Mouse (Mus musculus) liver, embryonic 11.5 days (tissue): ENCODE data around the gene Trak1. TPM values are rescaled to one million over a fixed set of nuclear protein-coding genes. Genes with fewer than 3 reads are reported as not detected.

Experiments
- ATAC-seq: fragments of 200-750 bp; cut with Nextera tagmentation; replicated peaks from 2 replicates; pipeline ENCODE4 v1.8.0; 2017; ENCODE audit warnings: moderate number of reproducible peaks, mild to moderate bottlenecking, moderate TSS enrichment, moderate library complexity; ENCODE audit not compliant: low FRiP score
- DNase-seq: peaks from one replicate; pipeline ENCODE4 v3.0.0-alpha.2; 2017; ENCODE audit warnings: low spot score
- H3K27ac ChIP-seq: fragments of 300-500 bp; sonication (generic); 2 replicates; pipeline ENCODE4 v1.5.1; 2014; ENCODE audit warnings: mild to moderate bottlenecking, low read depth, low read length, control low read depth
- H3K27me3 ChIP-seq: fragments of 300-500 bp; sonication (generic); replicated peaks from 2 replicates; pipeline ENCODE4 v1.6.1; 2014; ENCODE audit warnings: low read length, mixed read lengths; ENCODE audit not compliant: control insufficient read depth, insufficient read depth
- H3K36me3 ChIP-seq: fragments of 300-500 bp; sonication (generic); 2 replicates; pipeline ENCODE4 v1.6.1; 2014; ENCODE audit warnings: mild to moderate bottlenecking, low read length, moderate library complexity, mixed read lengths; ENCODE audit not compliant: control insufficient read depth, insufficient read depth
- H3K4me1 ChIP-seq: fragments of 300-500 bp; sonication (generic); replicated peaks from 2 replicates; pipeline ENCODE4 v1.6.1; 2014; ENCODE audit warnings: low read length, mixed read lengths; ENCODE audit not compliant: control insufficient read depth, insufficient read depth
- H3K4me2 ChIP-seq: fragments of 300-500 bp; sonication (generic); 2 replicates; pipeline ENCODE4 v1.6.1; 2014; ENCODE audit warnings: mild to moderate bottlenecking, control low read depth, moderate library complexity
- H3K4me3 ChIP-seq: fragments of 300-500 bp; sonication (generic); 2 replicates; pipeline ENCODE4 v1.5.1; 2014; ENCODE audit warnings: low read depth, low read length, control low read depth
- H3K9ac ChIP-seq: fragments of 300-500 bp; sonication (generic); 2 replicates; pipeline ENCODE4 v1.6.1; 2014; ENCODE audit warnings: low read depth, low read length, control low read depth
- H3K9me3 ChIP-seq: fragments of 300-500 bp; sonication (generic); 2 replicates; pipeline ENCODE4 v1.6.1; 2016; ENCODE audit warnings: low read length, inconsistent platforms, mixed read lengths; ENCODE audit not compliant: control insufficient read depth
- WGBS: fragments of 180-500 bp; shearing (Covaris S2); extraction: QIAGEN DNeasy Blood & Tissue Kit; methylation state at CpG from one replicate; pipeline ENCODE4 v1.1.7; 2014; 5-methylcytosine and 5-hydroxymethylcytosine counted together
- polyA plus RNA-seq: library from polyadenylated mRNA; unstranded; fragments of >200 nt; fragmentation: Nextera tagmentation; extraction: Ambion mirVana; gene quantifications from 2 replicates; pipeline ENCODE4 v1.2.1, GENCODE M21; 2014

The Trak1 gene
- polyA plus RNA-seq, 1 experiment from 2014 or later, result 11.2 TPM

GRCm38 (mm10) chr9:121271149-121271548 is 26.2 kb upstream of the Trak1 start:
- Histone ChIP-seq H3K4me3 (no peak overlapping the region), H3K9me3 (no peaks in the 10 kb centered on the region), H3K4me2 (no peak overlapping the region), H3K27me3 (no peaks in the 10 kb centered on the region), H3K4me1 (no peaks in the 10 kb centered on the region), H3K27ac (no peak overlapping the region), H3K9ac (no peak overlapping the region), H3K36me3 (no peaks in the 10 kb centered on the region)
- DNase-seq, result no peak
- WGBS, result 71% methylated on average over 1 of the region's 1 CpGs
- ATAC-seq, result no peak

GRCm38 (mm10) chr9:121271561-121271960 is 25.7 kb upstream of the Trak1 start:
- 59% methylated on average over 4 of the region's 4 CpGs for WGBS
- Histone ChIP-seq H3K4me3 (no peak overlapping the region), H3K9me3 (no peaks in the 10 kb centered on the region), H3K27me3 (no peaks in the 10 kb centered on the region), H3K36me3 (no peaks in the 10 kb centered on the region), H3K9ac (no peak overlapping the region), H3K27ac (no peak overlapping the region), H3K4me2 (no peak overlapping the region), H3K4me1 (no peaks in the 10 kb centered on the region)
- no peak for ATAC-seq
- DNase-seq, result no peak

- no peak for ATAC-seq
- Histone ChIP-seq H3K27me3 (no peaks in the 10 kb centered on the region), H3K4me1 (0 out of 2 replicates have a peak, but pooled peaks cover 2% of the 10 kb centered on the region), H3K9ac (peak overlapping the region; percentile 60; the same call in 1 of the 2 replicates), H3K9me3 (no peaks in the 10 kb centered on the region), H3K27ac (no peak overlapping the region), H3K36me3 (no peaks in the 10 kb centered on the region), H3K4me3 (peak overlapping the region; percentile 62), H3K4me2 (peak overlapping the region; percentile 76)
- DNase-seq, result no peak
- WGBS, result 14% methylated on average over 15 of the region's 15 CpGs
Measured at GRCm38 (mm10) chr9:121276745-121277117, 20.6 kb upstream of the Trak1 start.

- 0 out of 2 replicates have a peak, but pooled peaks cover 2% of the 10 kb centered on the region for H3K4me1 ChIP-seq
- no peaks in the 10 kb centered on the region for H3K27me3 ChIP-seq
- ATAC-seq (peak; percentile 96), DNase-seq (peak; percentile 95)
- H3K27ac ChIP-seq, result 0 out of 2 replicates have a peak within 1 kb of the TSS, but pooled peaks have one; percentile 6
- H3K9me3 ChIP-seq, result peaks cover under 1% of the 10 kb centered on the region; the same call in 1 of the 2 replicates
- WGBS, result under 1% methylated on average over 59 of the region's 59 CpGs
- peak within 1 kb of the TSS; percentile 76 for H3K4me2 ChIP-seq
- H3K4me3 ChIP-seq, result peak within 1 kb of the TSS; percentile 62
- peak within 1 kb of the TSS; percentile 60 for H3K9ac ChIP-seq
- H3K36me3 ChIP-seq, result no peaks in the 10 kb centered on the region
Measured at GRCm38 (mm10) chr9:121277118-121278060, 19.9 kb upstream of the Trak1 start, which contains the start of gene Ulk4. Gene Ulk4 (minus strand): TSS chr9:121277197.

- whole genome bisulfite sequencing, result 84% methylated on average over 5 of the region's 5 CpGs
- Histone ChIP-seq H3K27ac (no peak overlapping the region), H3K4me3 (no peak overlapping the region), H3K9ac (no peak overlapping the region), H3K36me3 (no peaks in the 10 kb centered on the region), H3K9me3 (peaks cover 5% of the 10 kb centered on the region; the same call in 1 of the 2 replicates), H3K27me3 (no peaks in the 10 kb centered on the region), H3K4me1 (0 out of 2 replicates have a peak, but pooled peaks cover 2% of the 10 kb centered on the region), H3K4me2 (no peak overlapping the region)
- ATAC-seq (no peak), DNase-seq (no peak)
Measured at GRCm38 (mm10) chr9:121279216-121279615, 18.1 kb upstream of the Trak1 start.

- Histone ChIP-seq H3K9me3 (peaks cover 5% of the 10 kb centered on the region; the same call in 1 of the 2 replicates), H3K4me1 (peaks cover 9% of the 10 kb centered on the region), H3K9ac (no peak overlapping the region), H3K4me3 (no peak overlapping the region), H3K27ac (no peak overlapping the region), H3K27me3 (no peaks in the 10 kb centered on the region), H3K36me3 (no peaks in the 10 kb centered on the region), H3K4me2 (no peak overlapping the region)
- WGBS, result 79% methylated on average over 6 of the region's 6 CpGs
- ATAC-seq (no peak), DNase-seq (no peak)
Measured at GRCm38 (mm10) chr9:121281891-121282290, 15.4 kb upstream of the Trak1 start.

GRCm38 (mm10) chr9:121283620-121284185 is 13.6 kb upstream of the Trak1 start:
- no peaks in the 10 kb centered on the region for H3K36me3 ChIP-seq
- H3K4me3 ChIP-seq, result no peak overlapping the region
- H3K27me3 ChIP-seq, result no peaks in the 10 kb centered on the region
- DNase-seq (no peak), ATAC-seq (no peak)
- peaks cover 5% of the 10 kb centered on the region; the same call in 1 of the 2 replicates for H3K9me3 ChIP-seq
- 92% methylated on average over 6 of the region's 6 CpGs for WGBS
- H3K4me2 ChIP-seq, result no peak overlapping the region
- H3K4me1 ChIP-seq, result peaks cover 7% of the 10 kb centered on the region
- H3K27ac ChIP-seq, result no peak overlapping the region
- H3K9ac ChIP-seq, result no peak overlapping the region

GRCm38 (mm10) chr9:121284422-121284821 is 12.9 kb upstream of the Trak1 start:
- H3K36me3 ChIP-seq, result no peaks in the 10 kb centered on the region
- H3K4me1 ChIP-seq, result peaks cover 7% of the 10 kb centered on the region
- H3K4me2 ChIP-seq, result no peak overlapping the region
- 86% methylated on average over 3 of the region's 3 CpGs for WGBS
- H3K27ac ChIP-seq, result no peak overlapping the region
- no peak overlapping the region for H3K4me3 ChIP-seq
- peaks cover 5% of the 10 kb centered on the region; the same call in 1 of the 2 replicates for H3K9me3 ChIP-seq
- no peak overlapping the region for H3K9ac ChIP-seq
- ATAC-seq (no peak), DNase-seq (no peak)
- H3K27me3 ChIP-seq, result no peaks in the 10 kb centered on the region
